Mouse (Mus musculus) lung, embryonic 16.5 days (tissue): ENCODE results near the gene Fggy. TPM values are rescaled to one million over a fixed set of nuclear protein-coding genes. Genes with fewer than 3 reads are reported as not detected.

Experiments used
- ATAC-seq: fragments of 200-750 bp; cut with Nextera tagmentation; 2 replicates; pipeline ENCODE4 v1.8.0; 2017; ENCODE audit warnings: low read depth, mild to moderate bottlenecking, moderate library complexity
- H3K27ac ChIP-seq: fragments of 300-500 bp; sonication (generic); 2 replicates; pipeline ENCODE4 v1.5.1; 2014; ENCODE audit warnings: mild to moderate bottlenecking, control low read depth, low read length
- H3K27me3 ChIP-seq: fragments of 300-500 bp; sonication (generic); 2 replicates; pipeline ENCODE4 v1.6.1; 2014; ENCODE audit warnings: low read depth, low read length, mixed read lengths; ENCODE audit not compliant: control insufficient read depth, insufficient read depth
- H3K36me3 ChIP-seq: fragments of 300-500 bp; sonication (generic); 2 replicates; pipeline ENCODE4 v1.6.1; 2014; ENCODE audit warnings: low read length; ENCODE audit not compliant: control insufficient read depth, insufficient read depth
- H3K4me1 ChIP-seq: fragments of 300-500 bp; sonication (generic); replicated peaks from 2 replicates; pipeline ENCODE4 v1.6.1; 2014; ENCODE audit warnings: low read length, mixed read lengths; ENCODE audit not compliant: control insufficient read depth, insufficient read depth
- H3K4me2 ChIP-seq: fragments of 300-500 bp; sonication (generic); 2 replicates; pipeline ENCODE4 v1.6.1; 2014; ENCODE audit warnings: low read depth, low read length, control low read depth
- H3K4me3 ChIP-seq: fragments of 300-500 bp; sonication (generic); 2 replicates; pipeline ENCODE4 v1.5.1; 2014; ENCODE audit warnings: mild to moderate bottlenecking, low read length, control low read depth
- H3K9ac ChIP-seq: fragments of 300-500 bp; sonication (generic); 2 replicates; pipeline ENCODE4 v1.6.1; 2014; ENCODE audit warnings: low read length, control low read depth
- H3K9me3 ChIP-seq: fragments of 300-500 bp; sonication (generic); 2 replicates; pipeline ENCODE4 v1.6.1; 2016; ENCODE audit warnings: low read length; ENCODE audit not compliant: control insufficient read depth
- WGBS: fragments of 180-500 bp; shearing (Covaris S2); extraction: QIAGEN DNeasy Blood & Tissue Kit; methylation state at CpG from one replicate; pipeline ENCODE4 v1.1.7; 2014; 5-methylcytosine and 5-hydroxymethylcytosine counted together
- polyA plus RNA-seq: library from polyadenylated mRNA; unstranded; fragments of >200 nt; fragmentation: Nextera tagmentation; extraction: Ambion mirVana; gene quantifications from 2 replicates; pipeline ENCODE4 v1.2.1, GENCODE M21; 2015

Fggy gene
- polyA plus RNA-seq, 1 experiment from 2014 or later: 9.6 TPM

- Histone ChIP-seq H3K36me3 (no peaks in the 10 kb centered on the region), H3K9me3 (no peaks in the 10 kb centered on the region), H3K4me1 (peaks cover 26% of the 10 kb centered on the region), H3K4me3 (no peak overlapping the region), H3K9ac (no peak overlapping the region), H3K27ac (no peak overlapping the region), H3K27me3 (no peaks in the 10 kb centered on the region), H3K4me2 (no peak overlapping the region)
- ATAC-seq: peak; percentile 37
- 32% methylated on average over 4 of the region's 4 CpGs for WGBS
Measured at GRCm38 (mm10) chr4:95861074-95861473, 303.8 kb downstream of the Fggy start.

- peak overlapping the region; percentile 40; the same call in 1 of the 2 replicates for H3K27ac ChIP-seq
- H3K4me1 ChIP-seq: peaks cover 26% of the 10 kb centered on the region
- no peak overlapping the region for H3K4me2 ChIP-seq
- H3K36me3 ChIP-seq: no peaks in the 10 kb centered on the region
- WGBS: 38% methylated on average over 5 of the region's 5 CpGs
- no peak overlapping the region for H3K9ac ChIP-seq
- no peaks in the 10 kb centered on the region for H3K9me3 ChIP-seq
- no peaks in the 10 kb centered on the region for H3K27me3 ChIP-seq
- peak; percentile 57; the same call in 1 of the 2 replicates for ATAC-seq
- H3K4me3 ChIP-seq: no peak overlapping the region
Measured at GRCm38 (mm10) chr4:95861741-95862155, 304.4 kb downstream of the Fggy start.

GRCm38 (mm10) chr4:95862276-95862675 lies 305.0 kb downstream of the Fggy start:
- no peaks in the 10 kb centered on the region for H3K9me3 ChIP-seq
- no peaks in the 10 kb centered on the region for H3K27me3 ChIP-seq
- no peak overlapping the region for H3K4me3 ChIP-seq
- H3K27ac ChIP-seq: no peak overlapping the region; the same call in 1 of the 2 replicates
- no peaks in the 10 kb centered on the region for H3K36me3 ChIP-seq
- WGBS: 39% methylated on average over 7 of the region's 7 CpGs
- peak; percentile 64 for ATAC-seq
- H3K4me1 ChIP-seq: peaks cover 26% of the 10 kb centered on the region
- no peak overlapping the region for H3K9ac ChIP-seq
- no peak overlapping the region for H3K4me2 ChIP-seq

GRCm38 (mm10) chr4:95862781-95863499 lies 305.6 kb downstream of the Fggy start:
- Histone ChIP-seq H3K9ac (0 out of 2 replicates have a peak overlapping the region, but pooled peaks have one; percentile 14), H3K27ac (peak overlapping the region; percentile 20; the same call in 1 of the 2 replicates), H3K36me3 (no peaks in the 10 kb centered on the region), H3K4me3 (no peak overlapping the region), H3K9me3 (no peaks in the 10 kb centered on the region), H3K4me2 (no peak overlapping the region), H3K4me1 (peaks cover 26% of the 10 kb centered on the region), H3K27me3 (no peaks in the 10 kb centered on the region)
- peak; percentile 59 for ATAC-seq
- 33% methylated on average over 6 of the region's 6 CpGs for WGBS

GRCm38 (mm10) chr4:95863500-95863803 lies 306.1 kb downstream of the Fggy start:
- WGBS: 65% methylated on average over 3 of the region's 3 CpGs
- H3K4me1 ChIP-seq: peaks cover 26% of the 10 kb centered on the region
- no peak for ATAC-seq
- no peaks in the 10 kb centered on the region for H3K27me3 ChIP-seq
- H3K36me3 ChIP-seq: no peaks in the 10 kb centered on the region
- H3K27ac ChIP-seq: no peak overlapping the region
- no peak overlapping the region for H3K9ac ChIP-seq
- H3K4me3 ChIP-seq: no peak overlapping the region
- no peak overlapping the region for H3K4me2 ChIP-seq
- H3K9me3 ChIP-seq: no peaks in the 10 kb centered on the region

GRCm38 (mm10) chr4:95865251-95865650 lies 307.9 kb downstream of the Fggy start:
- no peak for ATAC-seq
- no peak overlapping the region for H3K9ac ChIP-seq
- no peaks in the 10 kb centered on the region for H3K36me3 ChIP-seq
- no peaks in the 10 kb centered on the region for H3K27me3 ChIP-seq
- no peak overlapping the region for H3K4me3 ChIP-seq
- no peaks in the 10 kb centered on the region for H3K9me3 ChIP-seq
- no peak overlapping the region for H3K4me2 ChIP-seq
- H3K4me1 ChIP-seq: peaks cover 26% of the 10 kb centered on the region
- 77% methylated on average over 5 of the region's 5 CpGs for WGBS
- no peak overlapping the region for H3K27ac ChIP-seq

- no peaks in the 10 kb centered on the region for H3K36me3 ChIP-seq
- H3K27me3 ChIP-seq: no peaks in the 10 kb centered on the region
- H3K4me1 ChIP-seq: peaks cover 25% of the 10 kb centered on the region
- 70% methylated on average over 3 of the region's 3 CpGs for WGBS
- H3K9ac ChIP-seq: no peak overlapping the region
- no peak for ATAC-seq
- H3K27ac ChIP-seq: no peak overlapping the region
- H3K4me3 ChIP-seq: no peak overlapping the region
- H3K4me2 ChIP-seq: no peak overlapping the region
- H3K9me3 ChIP-seq: no peaks in the 10 kb centered on the region
Measured at GRCm38 (mm10) chr4:95865882-95866281, 308.6 kb downstream of the Fggy start.

- Histone ChIP-seq H3K4me3 (no peak overlapping the region), H3K36me3 (no peaks in the 10 kb centered on the region), H3K4me2 (no peak overlapping the region), H3K9me3 (no peaks in the 10 kb centered on the region), H3K27ac (no peak overlapping the region), H3K4me1 (peaks cover 15% of the 10 kb centered on the region), H3K27me3 (no peaks in the 10 kb centered on the region), H3K9ac (no peak overlapping the region)
- ATAC-seq: no peak
- WGBS: 88% methylated on average over 3 of the region's 3 CpGs
Measured at GRCm38 (mm10) chr4:95867103-95867502, 309.8 kb downstream of the Fggy start.

- peaks cover 3% of the 10 kb centered on the region for H3K4me1 ChIP-seq
- WGBS: 62% methylated on average over 6 of the region's 6 CpGs
- no peak overlapping the region for H3K27ac ChIP-seq
Measured at GRCm38 (mm10) chr4:95868348-95868747, 311.0 kb downstream of the Fggy start.

More at GRCm38 (mm10) chr4:95868348-95868747, 311.0 kb downstream of the Fggy start:
- Histone ChIP-seq H3K4me3 (no peak overlapping the region), H3K9me3 (no peaks in the 10 kb centered on the region), H3K36me3 (no peaks in the 10 kb centered on the region), H3K27me3 (no peaks in the 10 kb centered on the region), H3K9ac (no peak overlapping the region), H3K4me2 (no peak overlapping the region)
- ATAC-seq: peak; percentile 36; the same call in 1 of the 2 replicates
